Mouse (Mus musculus) gastrocnemius, postnatal 25 days (tissue): Measurements from ENCODE around the gene Cfap157. TPM values are rescaled to one million over a fixed set of nuclear protein-coding genes. Genes with fewer than 3 reads are reported as not detected.

Experiments
- DNase-seq: peaks from one replicate; pipeline ENCODE4 v3.0.0; 2022
- total RNA-seq, 2 experiments: library from RNA; stranded (reverse); gene quantifications; 1 replicate in 1 of 2; 2 replicates in 1 of 2; pipeline ENCODE4 v1.2.3; 2021

The Cfap157 gene
- total RNA-seq, 2 experiments from 2014 or later = not detected

DNA sequence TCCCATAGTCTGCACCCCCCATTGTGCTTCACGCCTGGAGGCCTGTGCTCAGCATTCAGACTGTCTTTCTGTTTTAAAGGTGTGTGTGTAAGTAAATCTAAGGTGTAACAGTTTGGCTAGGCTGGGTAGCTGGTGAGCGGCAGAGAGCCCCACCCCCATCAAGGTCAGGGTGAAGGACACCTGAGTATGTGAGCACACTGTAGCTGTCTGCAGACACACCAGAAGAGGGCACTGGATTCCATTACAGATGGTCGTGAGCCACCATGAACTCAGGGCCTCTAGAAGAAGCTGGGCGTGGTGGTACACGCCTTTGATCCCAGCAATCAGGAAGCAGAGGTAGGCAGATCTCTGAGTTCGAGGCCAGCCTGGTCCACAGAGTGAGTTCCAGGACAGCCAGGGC lies 2.5 kb downstream of the Cfap157 start:
- no peak for DNase-seq

DNA sequence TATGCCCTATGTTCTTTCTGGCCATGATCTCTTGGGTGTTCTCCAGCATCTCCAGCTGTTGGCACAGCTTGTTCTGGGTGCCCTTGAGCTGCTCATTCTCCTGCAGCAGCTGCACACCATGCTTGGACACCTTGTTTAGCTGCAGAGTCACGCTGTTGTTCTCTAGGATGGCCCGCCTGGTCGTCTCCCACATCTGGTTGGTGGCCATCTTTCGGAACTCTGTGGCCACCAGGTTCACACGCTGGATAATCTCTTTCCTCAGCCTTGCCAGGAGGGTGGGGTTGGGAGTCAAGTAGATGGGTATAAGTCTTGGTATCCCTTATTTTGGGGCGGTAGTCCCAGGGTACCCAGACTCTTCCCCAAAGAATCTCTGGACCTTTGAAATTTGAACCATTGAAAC lies 4.5 kb downstream of the Cfap157 start:
- DNase-seq = no peak

DNA sequence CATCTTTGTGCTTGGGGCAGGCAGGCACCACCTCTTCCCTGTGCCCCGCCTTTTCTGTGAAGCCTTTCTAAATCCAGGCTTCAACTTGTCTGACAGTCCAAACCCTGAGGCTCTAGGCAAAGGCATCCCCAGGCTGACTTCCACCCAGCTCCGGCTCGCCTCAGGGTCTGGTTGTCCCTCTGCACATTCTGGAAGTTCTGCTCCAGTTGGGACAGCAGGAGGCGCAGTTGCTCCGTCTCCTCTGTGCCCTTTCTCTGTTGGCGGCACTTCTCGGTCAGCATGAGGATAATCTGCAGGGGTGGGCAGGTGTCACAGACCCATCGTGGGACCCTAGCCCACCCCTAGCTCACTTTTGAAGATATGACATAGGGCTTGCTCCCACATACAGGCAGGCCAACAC lies 5.1 kb downstream of the Cfap157 start:
- peak; percentile 59 for DNase-seq

DNA sequence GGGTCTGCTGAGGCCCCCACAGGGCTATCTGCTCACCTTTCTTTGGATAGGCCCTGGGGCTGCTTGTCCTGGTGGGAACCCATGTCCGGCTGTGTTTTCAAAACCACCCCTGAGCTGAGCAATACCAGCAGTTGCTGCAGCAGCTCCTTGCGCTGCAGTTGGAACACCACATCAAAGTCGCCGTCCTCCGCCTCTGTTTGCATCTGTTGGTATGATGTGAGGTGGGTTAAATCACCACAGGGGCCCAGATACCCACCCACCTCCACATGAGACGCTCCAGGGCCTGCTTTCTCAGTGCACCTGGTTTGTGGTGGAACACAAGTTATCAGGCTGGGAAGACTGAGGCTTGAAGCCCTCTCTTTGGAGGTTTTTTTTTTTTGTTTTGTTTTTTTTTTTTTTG lies 6.1 kb downstream of the Cfap157 start:
- no peak for DNase-seq

GRCm38 (mm10) chr2:32776192-32776591 lies 8.0 kb downstream of the Cfap157 start:
- DNase-seq = no peak

GRCm38 (mm10) chr2:32775359-32776074 lies 8.7 kb downstream of the Cfap157 start, which contains the start of the genes Ttc16 and Ptrh1:
Gene Ttc16, minus strand, starts transcription at chr2:32775633.
Gene Ptrh1, plus strand, starts transcription at chr2:32775786.
- peak; percentile 97 for DNase-seq

DNA sequence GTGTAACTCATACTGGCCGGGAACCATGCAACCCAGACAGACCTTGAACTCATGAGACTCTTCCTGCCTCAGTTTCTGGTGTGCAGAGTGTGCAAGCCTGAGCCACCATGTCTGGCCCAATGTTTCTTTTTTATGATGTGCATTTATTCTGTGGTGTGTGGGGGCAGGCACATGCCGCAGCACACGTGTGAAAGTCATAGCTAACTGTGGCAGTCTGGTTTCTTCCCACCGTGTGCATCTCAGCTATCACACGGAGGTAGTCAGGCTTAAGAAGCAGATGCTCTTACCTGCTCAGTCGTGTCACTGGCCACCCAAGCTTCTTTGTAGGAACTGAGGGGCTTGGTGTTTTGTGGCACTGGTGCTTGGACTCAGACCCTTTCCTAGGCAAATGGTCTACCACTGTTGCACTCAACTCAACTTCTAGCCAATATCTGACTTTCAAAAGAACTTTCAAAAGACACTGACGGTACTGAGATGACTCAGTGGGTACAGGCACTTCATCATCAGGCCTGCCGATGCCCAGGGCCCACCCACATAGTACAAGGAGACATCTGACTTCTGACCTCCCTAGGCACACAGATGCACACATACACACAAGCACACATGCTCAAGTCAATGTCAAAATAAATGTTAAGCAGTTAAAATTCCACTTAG lies 11.5 kb downstream of the Cfap157 start:
- DNase-seq = no peak

- no peak for DNase-seq
These were observed 12.3 kb downstream of the Cfap157 start for GRCm38 (mm10) chr2:32771886-32772285.

DNA sequence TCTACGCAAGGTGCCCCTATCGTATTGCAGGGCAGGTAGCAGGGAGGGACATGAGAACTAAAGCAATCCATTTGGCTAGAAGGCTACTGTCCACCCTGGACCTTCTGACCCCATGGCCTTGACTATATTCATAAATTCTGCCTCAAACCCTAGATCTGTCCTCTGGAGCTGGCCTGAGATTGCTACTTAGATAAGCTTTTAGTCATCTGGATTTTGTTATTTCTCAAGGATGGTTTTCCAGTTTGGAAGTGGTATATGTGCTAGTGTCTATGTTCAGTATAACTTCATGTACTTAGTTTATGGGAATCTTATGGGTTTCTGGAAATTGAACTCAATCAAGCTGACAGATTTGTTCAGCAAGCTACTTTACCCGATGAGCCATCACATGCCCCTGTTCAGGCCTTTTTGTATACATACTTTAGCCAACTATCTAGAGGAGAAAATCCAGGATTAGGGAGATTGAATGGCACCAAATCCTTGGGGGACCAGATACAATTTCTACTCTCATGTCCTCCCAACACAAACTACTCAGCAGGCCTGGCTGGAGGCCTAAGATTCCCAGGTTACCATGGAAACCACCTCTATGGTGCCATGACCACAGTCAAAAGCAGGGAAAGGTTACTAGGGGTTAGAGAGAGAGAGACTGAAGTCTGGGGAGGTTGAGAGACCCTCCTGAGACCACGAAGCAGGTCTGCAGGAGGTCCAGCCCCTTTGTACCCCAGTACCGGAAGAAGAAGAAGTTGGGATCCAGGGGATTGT lies 14.7 kb downstream of the Cfap157 start:
- no peak for DNase-seq

GRCm38 (mm10) chr2:32768661-32769285 lies 15.5 kb downstream of the Cfap157 start:
- no peak for DNase-seq

- DNase-seq = no peak
These were observed 17.0 kb downstream of the Cfap157 start for GRCm38 (mm10) chr2:32767241-32767640.

- DNase-seq = no peak
These were observed 20.9 kb downstream of the Cfap157 start for GRCm38 (mm10) chr2:32763353-32763752.

GRCm38 (mm10) chr2:32761859-32762258 lies 22.4 kb downstream of the Cfap157 start:
- DNase-seq = no peak

DNA sequence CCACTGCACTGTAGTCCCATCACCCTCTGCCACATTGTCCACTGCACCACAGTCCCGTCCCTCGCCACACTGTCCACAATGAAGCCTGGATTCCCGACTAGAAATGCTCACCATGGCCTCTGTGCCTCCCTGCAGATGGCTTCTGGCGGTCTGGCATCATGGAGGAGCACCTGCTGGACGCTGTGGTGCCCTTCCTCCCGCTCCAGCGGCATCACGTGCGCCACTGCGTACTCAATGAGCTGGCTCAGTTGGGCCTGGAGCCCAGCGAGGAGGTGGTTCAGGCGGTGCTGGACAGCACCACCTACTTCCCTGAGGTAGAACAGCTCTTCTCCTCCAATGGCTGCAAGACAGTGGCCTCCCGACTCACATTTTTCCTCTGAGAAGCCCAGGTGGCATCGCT lies 22.9 kb downstream of the Cfap157 start:
- no peak for DNase-seq

DNA sequence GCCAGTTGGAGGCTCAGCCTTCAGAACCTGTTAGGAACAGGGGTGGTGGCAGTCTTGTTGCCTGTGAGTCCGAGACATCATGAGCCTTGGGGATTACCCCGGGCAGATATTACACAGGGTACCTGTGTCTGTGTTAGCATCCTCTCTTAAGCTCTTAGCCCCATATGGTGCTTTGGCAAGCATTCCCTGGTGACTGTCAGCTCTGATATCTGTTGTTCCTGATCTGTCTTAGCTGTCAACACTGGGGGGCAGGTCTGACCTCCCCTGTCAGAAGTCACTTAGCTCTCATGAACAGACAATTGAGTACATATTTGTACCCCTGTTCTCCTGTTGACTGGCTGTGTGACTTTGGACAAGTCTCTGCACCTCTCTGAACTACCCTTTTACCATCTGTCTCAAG lies 25.2 kb downstream of the Cfap157 start:
- DNase-seq = no peak

DNA sequence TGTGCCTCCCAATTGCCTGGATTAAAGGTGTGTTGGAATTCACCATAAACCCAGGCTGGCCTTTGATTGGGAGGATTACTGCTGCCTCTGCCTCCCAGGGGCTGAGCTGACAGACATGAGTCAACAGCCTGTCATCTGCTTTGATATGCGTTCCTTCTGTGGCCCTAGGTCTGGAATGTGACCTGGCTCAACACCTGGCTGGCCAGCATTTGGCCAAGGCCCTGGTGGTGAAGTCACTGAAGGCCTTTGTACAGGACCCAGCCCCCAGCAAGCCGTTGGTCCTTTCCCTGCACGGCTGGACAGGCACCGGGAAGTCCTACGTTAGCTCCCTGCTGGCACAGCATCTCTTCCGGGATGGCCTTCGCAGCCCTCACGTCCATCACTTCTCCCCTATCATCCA lies 25.7 kb downstream of the Cfap157 start:
- DNase-seq = no peak

DNA sequence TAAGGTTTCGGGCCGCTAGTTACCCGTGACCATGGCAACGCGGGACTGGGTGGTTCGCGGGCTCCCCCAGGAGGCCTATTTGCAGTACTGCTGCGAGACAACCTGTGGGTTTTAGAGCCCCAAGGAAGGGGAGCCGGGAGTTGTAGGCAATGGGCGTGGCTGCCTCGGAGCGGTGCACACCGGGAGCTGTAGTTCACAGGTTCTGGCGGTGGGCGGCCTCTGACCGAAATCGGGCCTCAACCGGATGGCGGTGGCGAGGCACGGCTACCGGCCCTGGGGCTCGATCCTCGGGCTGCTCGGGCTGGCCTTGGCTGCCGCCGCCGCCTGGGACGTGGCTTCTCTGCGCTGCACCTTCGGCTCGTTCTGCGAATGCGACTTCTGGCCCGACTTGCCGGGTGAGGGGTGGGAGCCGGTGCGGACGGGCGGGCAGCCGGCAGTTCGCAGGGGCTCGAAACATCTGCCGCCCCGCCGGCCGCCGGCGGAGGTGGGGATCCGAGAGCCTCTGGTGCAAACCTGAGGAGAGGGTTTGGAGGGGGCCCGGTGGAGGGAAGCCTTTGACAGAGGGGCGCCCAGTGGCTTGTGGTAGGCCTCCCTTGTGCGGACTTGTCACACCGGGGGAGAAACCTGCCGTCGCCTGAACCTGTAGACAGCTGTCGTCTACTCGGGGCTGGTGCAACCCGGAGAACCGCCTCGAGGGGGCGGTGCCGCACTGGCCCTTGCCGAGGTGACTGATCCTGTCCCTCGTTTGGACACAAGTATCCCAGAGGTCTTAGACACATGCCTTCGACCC lies 27.0 kb downstream of the Cfap157 start, which contains the start of gene Tor2a:
Tor2a (plus strand) TSS at position 179 of the 790 bp plus-strand sequence.
- peak; percentile 97 for DNase-seq

- DNase-seq = no peak
These were observed 27.6 kb downstream of the Cfap157 start for GRCm38 (mm10) chr2:32756674-32757055.

DNA sequence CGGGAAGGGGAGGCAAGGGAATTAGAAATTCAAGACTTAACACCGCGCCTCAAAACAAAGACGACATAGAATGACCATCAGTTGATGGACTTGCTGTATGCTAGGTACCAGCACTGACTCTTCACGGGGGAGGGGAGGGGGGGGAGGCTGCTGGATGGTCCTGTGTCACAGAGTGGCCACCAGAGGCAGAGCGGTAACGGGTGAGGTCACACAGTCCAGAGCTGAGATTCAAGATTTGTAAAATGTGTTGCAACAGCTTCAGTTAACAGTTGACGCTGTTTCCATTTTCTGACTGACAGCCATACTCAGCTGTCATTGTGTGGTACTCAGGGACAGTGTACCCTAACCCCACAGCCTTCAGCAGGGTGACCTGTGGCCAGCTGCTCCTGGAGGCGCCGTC lies 32.0 kb downstream of the Cfap157 start:
- DNase-seq = no peak

DNA sequence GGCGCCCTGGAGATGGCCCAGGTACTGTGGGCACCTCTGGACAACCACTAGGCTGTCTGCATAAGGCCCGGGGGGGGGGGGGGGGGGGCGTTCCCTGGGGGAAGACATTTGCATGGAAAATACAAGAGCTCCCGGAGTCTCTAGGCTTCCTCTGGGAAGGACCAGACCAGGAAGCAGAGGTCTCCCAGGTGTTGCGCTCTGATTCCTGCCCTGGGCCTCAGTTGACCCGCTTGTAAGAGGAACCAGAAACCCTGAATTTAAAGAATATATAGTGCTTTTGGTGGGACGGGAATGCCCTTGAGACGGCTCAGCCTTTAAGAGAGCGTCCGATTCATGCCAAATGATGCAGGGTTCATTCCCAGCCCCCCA lies 32.6 kb downstream of the Cfap157 start:
- DNase-seq = no peak

GRCm38 (mm10) chr2:32750887-32751664 lies 33.2 kb downstream of the Cfap157 start:
- no peak for DNase-seq
